Mouse (Mus musculus) C2C12 (cell line): Measurements from ENCODE around the gene Lrmda.

Experiments used
- CTCF ChIP-seq: IDR thresholded peaks from one replicate; pipeline ENCODE4 v1.5.1; 2011; ENCODE audit not compliant: control insufficient read depth, insufficient read depth, insufficient read length
- FOSL1 ChIP-seq: IDR thresholded peaks from one replicate; pipeline ENCODE4 v1.8.0; 2011; ENCODE audit warnings: mild to moderate bottlenecking, low read length; ENCODE audit not compliant: poor library complexity, insufficient read depth, severe bottlenecking
- MAX ChIP-seq: IDR thresholded peaks from one replicate; pipeline ENCODE4 v1.6.1; 2011; ENCODE audit warnings: mild to moderate bottlenecking, control low read depth
- MYOD1 ChIP-seq: IDR thresholded peaks from one replicate; pipeline ENCODE4 v1.6.1; 2011; ENCODE audit warnings: low read depth; ENCODE audit not compliant: control insufficient read depth, insufficient read length
- MYOG ChIP-seq: IDR thresholded peaks from one replicate; pipeline ENCODE4 v1.6.1; 2011; ENCODE audit not compliant: control insufficient read depth, insufficient read length; ENCODE audit errors: extremely low read depth
- USF1 ChIP-seq: IDR thresholded peaks from one replicate; pipeline ENCODE4 v1.6.1; 2011; ENCODE audit warnings: low read depth, mild to moderate bottlenecking, control low read depth, moderate library complexity

DNA sequence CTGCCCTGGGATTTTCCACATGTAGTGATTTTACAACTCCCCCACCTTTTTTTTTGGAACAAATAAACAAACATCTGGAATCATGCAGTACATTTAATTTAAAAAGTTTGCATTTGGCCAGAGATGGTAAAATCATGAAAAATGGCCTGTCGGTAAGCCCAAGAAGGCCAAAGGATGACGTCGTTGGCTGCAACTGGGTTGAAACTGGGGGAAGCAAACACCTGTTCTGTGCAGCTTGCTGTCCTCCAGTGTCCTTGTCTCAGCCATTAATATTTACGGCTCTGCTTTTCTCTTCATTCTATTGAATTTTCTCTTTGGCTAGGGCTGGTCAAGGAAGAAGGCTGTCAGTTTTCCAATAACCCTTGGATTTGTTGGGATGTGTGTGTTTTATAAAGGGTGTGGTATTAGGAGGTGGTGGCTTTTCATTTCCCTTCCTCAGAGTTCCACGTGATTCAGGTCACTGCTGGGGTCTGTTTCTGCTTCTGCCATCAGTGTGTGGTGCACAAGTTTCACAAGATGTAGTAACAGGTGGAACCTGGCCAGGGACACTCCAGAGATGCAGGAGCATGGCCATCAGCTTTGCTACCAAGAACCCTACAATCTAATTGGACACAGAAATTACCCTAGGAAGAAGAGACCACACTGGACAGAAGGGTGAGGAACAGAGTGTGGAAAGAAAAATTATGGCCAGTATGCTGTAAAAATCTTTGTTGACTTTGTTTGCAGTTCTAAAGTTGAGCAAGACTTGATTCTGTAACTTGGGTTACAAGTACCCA lies 827.7 kb downstream of the Lrmda start:
- TF ChIP-seq USF1 (no peak), CTCF (no peak), MAX (no peak), MYOG (no peak), MYOD1 (no peak), FOSL1 (no peak)
